9 mouse cellular contexts compared by ENCODE assay signal in the genomic region with DNA sequence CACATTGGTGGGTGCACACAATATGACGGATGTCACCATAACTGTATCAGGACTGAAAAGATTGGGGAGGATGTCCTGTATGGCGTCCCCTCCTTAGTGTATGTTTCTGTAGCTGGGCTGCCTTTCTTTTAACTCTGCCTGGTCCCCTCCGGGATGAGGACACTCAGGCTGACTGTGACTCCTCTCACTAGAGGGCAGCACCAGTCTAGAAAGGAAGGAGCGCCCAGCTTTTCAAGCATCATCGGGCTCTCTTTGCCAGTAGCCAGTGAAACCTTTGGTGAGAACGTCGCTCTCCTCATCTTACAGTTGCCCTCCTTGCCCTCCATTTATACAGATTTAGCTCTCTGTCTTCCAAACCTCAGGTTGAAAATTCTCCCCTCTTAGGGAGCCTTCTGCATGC.
DNase-seq lines count a peak whose midpoint lies in the region; ATAC-seq and TF ChIP-seq lines count a peak whose summit lies in the region.
"Had no signal": no experiment of that assay in that cellular context is flagged by ENCODE, and none has a peak within 500 bp of the region (broad histone marks: within the 10 kb centered on the region; RNA-seq: fewer than 3 reads in every experiment).

No protein-coding gene starts in this region.

- H3K27ac ChIP-seq in liver, adult 2 months (replicated peaks; ENCODE audit: insufficient read depth, low read depth, low read length): no peak overlapping the region
- H3K27ac ChIP-seq in liver, embryonic 12.5 days: no peak overlapping the region
- no peak overlapping the region for H3K27ac ChIP-seq in forebrain, embryonic 15.5 days (replicated peaks)
- H3K27ac ChIP-seq in layer of hippocampus, adult 2 months: no peak overlapping the region
- peak overlapping the region; percentile 26; the same call in 1 of the 2 replicates for H3K27ac ChIP-seq in midbrain, embryonic 13.5 days
- H3K27ac ChIP-seq: embryonic facial prominence, embryonic 13.5 days had no signal

- H3K4me2 ChIP-seq in liver, embryonic 12.5 days: no peak overlapping the region
- H3K4me2 ChIP-seq in forebrain, embryonic 15.5 days (replicated peaks): no peak overlapping the region
- H3K4me2 ChIP-seq in midbrain, embryonic 13.5 days (replicated peaks): peak overlapping the region; percentile 27; the same call in 1 of the 2 replicates
- H3K4me2 ChIP-seq: embryonic facial prominence, embryonic 13.5 days had no signal

- H3K9me3 ChIP-seq in liver, embryonic 12.5 days (replicated peaks): no peaks in the 10 kb centered on the region
- no peaks in the 10 kb centered on the region for H3K9me3 ChIP-seq in forebrain, embryonic 15.5 days
- H3K9me3 ChIP-seq in midbrain, embryonic 13.5 days: no peaks in the 10 kb centered on the region
- H3K9me3 ChIP-seq: embryonic facial prominence, embryonic 13.5 days had no signal

- peak; percentile 41 for TF ChIP-seq CTCF in liver, adult 2 months (IDR thresholded peaks at IDR 0.05; ENCODE audit: low read depth, low read length)
- TF ChIP-seq CTCF in layer of hippocampus, adult 2 months (conservative IDR thresholded peaks at IDR 0.05): peak; percentile 84

- WGBS in liver, adult 2 months: 36% methylated on average over 7 of the region's 7 CpGs
- WGBS in liver, embryonic 12.5 days (ENCODE audit: insufficient replicate concordance): 42% methylated on average over 7 of the region's 7 CpGs
- 22% methylated on average over 7 of the region's 7 CpGs for WGBS in forebrain, embryonic 15.5 days
- 28% methylated on average over 7 of the region's 7 CpGs for WGBS in midbrain, embryonic 13.5 days

- DNase-seq in liver, adult 2 months (ENCODE audit: extremely low read depth, low read depth, low spot score): no peak
- DNase-seq in cerebellum, adult 9-10 months: peak; percentile 75
- DNase-seq in layer of hippocampus, adult 2 months (ENCODE audit: low spot score in 2 of 2): peak; percentile 50 to 59
- peak; percentile 67 for DNase-seq in thymus, postnatal 4 days
- DNase-seq in urinary bladder, postnatal 10 days (ENCODE audit: low spot score): no peak

- no peaks in the 10 kb centered on the region for H3K79me2 ChIP-seq in liver, adult 2 months (ENCODE audit: control insufficient read depth, insufficient read depth, low read length)

- H3K36me3 ChIP-seq in liver, adult 2 months (ENCODE audit: control insufficient read depth, insufficient read depth, low read length): no peaks in the 10 kb centered on the region
- H3K36me3 ChIP-seq in liver, embryonic 12.5 days: no peaks in the 10 kb centered on the region
- no peaks in the 10 kb centered on the region for H3K36me3 ChIP-seq in forebrain, embryonic 15.5 days
- H3K36me3 ChIP-seq in midbrain, embryonic 13.5 days: no peaks in the 10 kb centered on the region
- H3K36me3 ChIP-seq: embryonic facial prominence, embryonic 13.5 days had no signal

- H3K9ac ChIP-seq in liver, adult 2 months (ENCODE audit: low read depth, low read length): no peak overlapping the region
- H3K9ac ChIP-seq in liver, embryonic 12.5 days: no peak overlapping the region
- no peak overlapping the region for H3K9ac ChIP-seq in forebrain, embryonic 15.5 days (replicated peaks)
- H3K9ac ChIP-seq in midbrain, embryonic 13.5 days (replicated peaks): no peak overlapping the region
- H3K9ac ChIP-seq: embryonic facial prominence, embryonic 13.5 days had no signal

- no peak for TF ChIP-seq POLR2A in liver, adult 2 months (IDR thresholded peaks at IDR 0.05; ENCODE audit: extremely low read depth, insufficient read depth, low read length)

- no peak overlapping the region for H3K4me3 ChIP-seq in liver, adult 2 months (ENCODE audit: insufficient read depth, low read depth, low read length)
- no peak overlapping the region for H3K4me3 ChIP-seq in liver, embryonic 12.5 days
- H3K4me3 ChIP-seq in forebrain, embryonic 15.5 days: no peak overlapping the region
- H3K4me3 ChIP-seq in layer of hippocampus, adult 2 months: no peak overlapping the region
- H3K4me3 ChIP-seq in midbrain, embryonic 13.5 days (replicated peaks): no peak overlapping the region
- H3K4me3 ChIP-seq: embryonic facial prominence, embryonic 13.5 days had no signal

- no peaks in the 10 kb centered on the region for H3K27me3 ChIP-seq in liver, adult 2 months (ENCODE audit: control insufficient read depth, insufficient read depth, low read length)
- H3K27me3 ChIP-seq in liver, embryonic 12.5 days (replicated peaks): no peaks in the 10 kb centered on the region
- no peaks in the 10 kb centered on the region for H3K27me3 ChIP-seq in forebrain, embryonic 15.5 days
- no peaks in the 10 kb centered on the region for H3K27me3 ChIP-seq in midbrain, embryonic 13.5 days

- ATAC-seq in liver, embryonic 12.5 days: no peak
- peak; percentile 46 for ATAC-seq in forebrain, embryonic 15.5 days (replicated peaks)
- ATAC-seq in midbrain, embryonic 13.5 days: peak; percentile 36

- H3K4me1 ChIP-seq in liver, adult 2 months (ENCODE audit: control insufficient read depth, insufficient read depth, low read length): peaks cover 2% of the 10 kb centered on the region; the same call in 1 of the 2 replicates
- H3K4me1 ChIP-seq in liver, embryonic 12.5 days: no peaks in the 10 kb centered on the region
- H3K4me1 ChIP-seq in forebrain, embryonic 15.5 days: peaks cover 8% of the 10 kb centered on the region
- H3K4me1 ChIP-seq in midbrain, embryonic 13.5 days (replicated peaks): peaks cover 50% of the 10 kb centered on the region

Comparison
In these comparisons a context has a peak if more than half of its experiments do, and no peak if none do; other contexts are left out.
1. DNase-seq: peak in cerebellum, adult 9-10 months (single experiment), layer of hippocampus, adult 2 months (2 of 2) and thymus, postnatal 4 days (single experiment); none in liver, adult 2 months (single experiment) and urinary bladder, postnatal 10 days (single experiment).